Mouse (Mus musculus): ENCODE measurements around the gene Nfkbia. TPM values are rescaled to one million over a fixed set of nuclear protein-coding genes. Genes with fewer than 3 reads are reported as not detected.

Gene Nfkbia
- polyA plus RNA-seq (2015; fragmentation: Nextera tagmentation; extraction: Ambion mirVana) = 55.3 and 60.7 TPM in 2 replicates

DNA sequence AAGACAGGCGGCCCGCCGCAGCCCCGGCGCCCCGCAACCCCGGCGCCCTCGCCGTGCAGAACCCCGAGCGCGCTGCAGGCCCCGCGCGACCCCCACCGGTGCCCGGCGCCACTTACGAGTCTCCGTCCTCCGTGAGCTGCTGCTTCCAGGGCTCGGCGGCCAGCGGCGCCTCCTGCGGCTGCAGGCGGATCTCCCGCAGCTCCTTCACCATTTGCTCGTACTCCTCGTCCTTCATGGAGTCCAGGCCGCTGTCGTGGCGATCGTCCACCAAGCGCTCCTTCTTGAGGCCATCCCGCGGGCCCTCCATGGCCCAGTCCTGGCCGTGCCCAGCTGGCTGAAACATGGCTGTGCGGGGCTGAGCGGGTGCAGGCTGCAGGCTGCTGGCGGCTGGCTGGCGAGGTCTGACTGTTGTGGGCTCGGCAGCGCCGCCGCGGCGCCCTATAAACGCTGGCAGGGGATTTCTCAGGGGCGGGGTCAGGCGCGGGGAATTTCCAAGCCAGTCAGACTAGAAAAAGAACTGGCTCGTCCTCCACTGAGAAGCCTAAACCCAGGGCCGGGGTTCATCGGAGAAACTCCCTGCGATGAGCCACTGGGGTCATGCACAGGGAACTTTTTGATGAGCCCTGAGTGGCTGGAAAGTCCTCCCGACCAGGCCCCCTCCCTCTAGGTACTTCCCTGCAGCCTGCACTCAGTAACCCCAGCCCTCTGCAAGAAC lies at the start of gene Nfkbia:
Nfkbia (minus strand) TSS at position 464 of the 715 bp plus-strand sequence.
- Histone ChIP-seq H3K9ac (peak within 1 kb of the TSS; percentile 96), H3K9me3 (no peaks in the 10 kb centered on the region), H3K4me1 (replicated peaks) (peaks cover 32% of the 10 kb centered on the region), H3K4me3 (peak within 1 kb of the TSS; percentile 85), H3K36me3 (peaks cover 34% of the 10 kb centered on the region), H3K27me3 (no peaks in the 10 kb centered on the region), H3K27ac (peak within 1 kb of the TSS; percentile 99), H3K4me2 (peak within 1 kb of the TSS; percentile 82)
- peak; percentile 92 for ATAC-seq (ENCODE audit: low FRiP score)
- WGBS = under 1% methylated on average over 43 of the region's 58 CpGs

DNA sequence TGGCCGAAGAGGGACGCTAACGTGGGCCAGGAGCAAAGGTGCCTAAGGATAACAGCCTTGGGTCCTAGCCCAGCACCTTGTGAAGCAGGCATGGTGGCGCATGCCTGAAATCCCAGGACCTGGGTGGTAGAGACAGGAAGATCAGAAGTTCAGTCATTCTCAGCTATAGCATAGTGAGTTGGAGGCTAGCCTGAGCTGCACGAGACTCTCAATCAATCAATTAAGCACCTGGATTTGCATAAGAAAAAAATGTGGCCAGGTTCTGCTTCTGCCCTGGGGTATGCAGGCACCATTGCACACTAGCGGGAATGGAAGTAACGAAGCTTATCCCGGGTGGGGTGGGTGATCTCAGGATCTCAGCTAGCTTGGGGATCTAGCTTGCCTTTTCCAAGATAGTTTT lies 46.7 kb upstream of the Nfkbia start:
- Histone ChIP-seq H3K4me1 (replicated peaks) (peaks cover 13% of the 10 kb centered on the region), H3K27ac (no peak overlapping the region), H3K9ac (no peak overlapping the region), H3K4me3 (no peak overlapping the region), H3K36me3 (no peaks in the 10 kb centered on the region), H3K4me2 (no peak overlapping the region), H3K9me3 (no peaks in the 10 kb centered on the region), H3K27me3 (peaks cover 16% of the 10 kb centered on the region; the same call in 1 of the 2 replicates)
- no peak for ATAC-seq (ENCODE audit: low FRiP score)
- 53% methylated on average over 8 of the region's 8 CpGs for WGBS

DNA sequence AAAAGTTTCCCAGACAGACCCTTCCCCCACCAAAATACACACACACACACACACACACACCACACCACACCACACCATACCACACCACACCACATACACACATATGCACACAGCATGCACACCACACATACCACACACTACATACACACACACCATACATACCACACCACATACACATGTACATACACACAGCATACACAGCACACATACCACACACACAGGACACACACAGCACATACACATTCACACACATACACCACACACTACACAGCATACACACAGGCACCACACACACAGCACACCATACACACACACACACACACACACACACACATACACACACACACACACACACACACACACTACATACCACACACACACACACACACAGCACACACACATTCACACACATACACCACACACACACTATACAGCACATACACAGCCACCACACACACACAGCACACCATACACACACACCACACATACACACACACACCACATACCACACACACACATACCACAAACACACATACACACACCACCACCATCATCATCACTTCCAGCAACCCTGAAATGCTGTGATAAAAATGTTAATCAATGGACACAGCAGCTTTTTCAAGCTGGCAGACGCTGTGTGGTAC lies 46.0 kb upstream of the Nfkbia start:
- H3K9ac ChIP-seq = no peak overlapping the region
- H3K27me3 ChIP-seq = peaks cover 23% of the 10 kb centered on the region
- H3K36me3 ChIP-seq = no peaks in the 10 kb centered on the region
- H3K4me2 ChIP-seq = no peak overlapping the region
- H3K27ac ChIP-seq = no peak overlapping the region
- WGBS = 94% methylated on average over 1 of the region's 1 CpGs
- no peak overlapping the region for H3K4me3 ChIP-seq
- H3K4me1 ChIP-seq (replicated peaks) = peaks cover 13% of the 10 kb centered on the region
- ATAC-seq (ENCODE audit: low FRiP score) = peak; percentile 79
- no peaks in the 10 kb centered on the region for H3K9me3 ChIP-seq

DNA sequence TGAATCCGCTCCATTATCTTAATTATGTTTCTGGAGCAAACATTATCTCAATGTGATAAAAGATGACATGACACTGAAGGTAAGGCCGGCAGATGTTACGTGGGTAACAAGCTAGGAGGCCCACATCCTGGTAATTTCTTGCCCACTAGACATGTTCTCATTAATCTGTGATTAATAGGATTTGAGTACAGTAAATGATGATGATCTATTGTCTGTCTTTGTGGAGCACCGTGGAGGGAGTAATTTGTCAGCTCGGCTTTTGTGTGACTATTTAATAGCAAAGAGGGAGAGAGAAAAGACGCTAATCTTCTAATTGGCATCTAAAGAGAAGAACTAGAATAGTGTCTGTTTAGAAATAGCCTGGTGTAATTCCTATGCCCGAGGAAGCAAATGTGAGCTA lies 45.3 kb upstream of the Nfkbia start:
- no peak overlapping the region for H3K4me3 ChIP-seq
- H3K27me3 ChIP-seq = peaks cover 27% of the 10 kb centered on the region
- no peak; the same call in 1 of the 2 replicates for ATAC-seq (ENCODE audit: low FRiP score)
- H3K9ac ChIP-seq = no peak overlapping the region
- H3K36me3 ChIP-seq = no peaks in the 10 kb centered on the region
- 30% methylated on average over 7 of the region's 7 CpGs for WGBS
- no peaks in the 10 kb centered on the region for H3K9me3 ChIP-seq
- no peak overlapping the region for H3K4me2 ChIP-seq
- peaks cover 13% of the 10 kb centered on the region for H3K4me1 ChIP-seq (replicated peaks)
- no peak overlapping the region for H3K27ac ChIP-seq

DNA sequence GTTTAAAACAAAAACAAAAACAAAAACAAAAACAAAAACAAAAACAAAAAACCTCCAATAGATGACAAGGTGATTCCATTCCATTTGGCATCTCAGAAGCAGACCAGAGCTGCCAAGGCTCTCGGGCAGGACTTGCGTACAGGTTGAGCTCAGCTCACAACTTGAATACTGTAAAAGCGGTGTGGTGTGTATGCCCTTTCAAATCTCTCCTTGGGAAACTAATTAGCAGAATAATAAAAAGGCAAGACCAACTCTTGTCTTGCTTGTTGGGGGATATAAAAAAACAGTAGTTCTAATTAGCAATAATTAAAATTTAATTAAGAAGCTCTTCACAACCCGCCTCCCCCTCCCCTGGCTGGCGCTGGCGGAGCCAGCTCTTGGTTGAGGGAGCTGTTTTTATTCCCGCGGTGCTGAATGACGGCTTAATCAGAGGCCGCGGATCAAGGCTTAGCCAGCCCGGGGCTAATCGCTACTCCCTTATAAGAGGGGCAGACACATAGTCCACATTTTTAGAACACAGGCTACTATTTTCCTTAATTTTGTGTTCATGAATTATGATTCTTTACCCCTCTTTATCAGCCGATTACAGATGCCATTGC lies 44.2 kb upstream of the Nfkbia start:
- Histone ChIP-seq H3K4me2 (peak overlapping the region; percentile 25), H3K27me3 (peaks cover 29% of the 10 kb centered on the region), H3K36me3 (no peaks in the 10 kb centered on the region), H3K9me3 (no peaks in the 10 kb centered on the region), H3K9ac (no peak overlapping the region), H3K4me3 (no peak overlapping the region), H3K27ac (no peak overlapping the region), H3K4me1 (replicated peaks) (peaks cover 13% of the 10 kb centered on the region)
- WGBS = 7% methylated on average over 14 of the region's 14 CpGs
- ATAC-seq (ENCODE audit: low FRiP score) = peak; percentile 67; the same call in 1 of the 2 replicates

DNA sequence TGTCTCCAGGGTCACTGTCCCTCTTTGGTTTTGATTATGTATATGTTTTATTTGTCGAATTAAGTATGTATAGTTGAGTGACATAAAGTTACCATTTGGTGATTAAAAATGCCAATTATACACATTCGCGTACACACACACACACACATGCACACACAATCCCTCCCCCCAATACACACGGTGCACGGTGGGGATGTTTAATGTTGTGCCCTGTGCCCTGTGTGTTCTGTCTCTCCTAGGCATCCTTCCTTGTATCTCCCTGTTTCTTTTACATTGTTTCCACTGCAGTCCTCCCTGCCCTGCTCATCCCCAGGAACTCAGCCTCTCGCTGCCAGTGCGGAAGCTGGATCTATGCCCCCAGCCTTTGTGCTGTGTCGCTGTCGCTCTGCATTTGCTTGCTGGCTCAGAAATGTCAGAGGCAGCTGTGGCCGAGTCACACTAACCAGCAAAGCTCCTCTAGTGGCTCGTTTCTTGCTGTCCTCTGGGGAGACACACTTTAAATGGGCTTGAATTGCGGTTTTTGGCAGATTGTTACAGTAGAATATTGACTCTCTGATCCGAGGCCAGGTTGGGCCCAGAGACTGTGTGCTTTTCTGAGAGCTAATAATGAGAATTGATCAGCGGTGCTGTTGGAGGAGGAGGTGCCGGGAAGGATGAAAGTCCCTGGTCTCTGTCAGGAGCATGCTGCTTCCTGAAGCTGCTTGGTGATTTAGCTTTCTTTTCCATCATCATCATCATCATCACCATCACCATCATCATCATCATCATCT lies 34.7 kb upstream of the Nfkbia start:
- 53% methylated on average over 15 of the region's 15 CpGs for WGBS

DNA sequence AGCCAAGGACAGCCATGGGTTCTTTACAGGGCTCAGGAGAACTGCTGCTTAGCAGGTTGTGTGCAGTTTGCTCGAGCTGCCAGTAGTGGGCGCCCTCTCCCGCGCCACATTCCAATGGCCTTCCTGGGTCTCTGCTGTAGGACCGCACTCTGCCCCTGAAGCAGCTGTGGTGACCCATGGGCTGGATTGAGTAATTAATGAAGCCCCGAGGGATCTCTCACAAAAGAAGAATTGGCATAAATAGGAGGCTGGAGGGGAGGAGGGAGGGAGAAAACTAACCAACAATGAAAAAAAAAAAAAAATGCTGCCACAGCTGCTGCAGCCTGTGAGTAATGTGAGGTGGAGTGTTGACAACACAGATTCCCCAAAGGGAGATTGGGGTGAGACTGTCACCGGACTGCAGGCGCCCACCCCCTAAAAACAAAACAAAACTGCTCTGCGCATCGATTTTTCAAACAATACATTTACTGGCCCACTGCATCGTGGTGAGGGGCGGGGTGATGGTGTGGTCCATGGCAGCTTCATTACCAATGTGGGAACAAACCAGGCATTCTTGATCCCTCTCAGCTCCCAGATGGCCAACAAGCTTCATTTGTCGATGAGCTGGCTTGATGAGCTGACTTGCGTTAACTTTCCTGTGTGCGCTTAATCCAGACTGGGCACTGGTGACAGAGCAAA lies 25.8 kb upstream of the Nfkbia start:
- H3K27ac ChIP-seq = no peak overlapping the region
- H3K36me3 ChIP-seq = no peaks in the 10 kb centered on the region
- no peaks in the 10 kb centered on the region for H3K27me3 ChIP-seq
- H3K4me1 ChIP-seq (replicated peaks) = 0 out of 2 replicates have a peak, but pooled peaks cover 6% of the 10 kb centered on the region
- 32% methylated on average over 15 of the region's 15 CpGs for WGBS
- H3K4me2 ChIP-seq = peak overlapping the region; percentile 39
- ATAC-seq (ENCODE audit: low FRiP score) = peak; percentile 63
- no peaks in the 10 kb centered on the region for H3K9me3 ChIP-seq
- H3K9ac ChIP-seq = no peak overlapping the region
- H3K4me3 ChIP-seq = no peak overlapping the region

More for the DNA sequence above, 34.7 kb upstream of the Nfkbia start:
- H3K9me3 ChIP-seq = no peaks in the 10 kb centered on the region
- no peaks in the 10 kb centered on the region for H3K36me3 ChIP-seq
- no peaks in the 10 kb centered on the region for H3K27me3 ChIP-seq
- peak; percentile 67 for ATAC-seq (ENCODE audit: low FRiP score)
- H3K4me3 ChIP-seq = no peak overlapping the region
- 0 out of 2 replicates have a peak overlapping the region, but pooled peaks have one; percentile 26 for H3K9ac ChIP-seq
- peak overlapping the region; percentile 6; the same call in 1 of the 2 replicates for H3K4me2 ChIP-seq
- peak overlapping the region; percentile 45 for H3K27ac ChIP-seq
- peaks cover 9% of the 10 kb centered on the region; the same call in 1 of the 2 replicates for H3K4me1 ChIP-seq (replicated peaks)

DNA sequence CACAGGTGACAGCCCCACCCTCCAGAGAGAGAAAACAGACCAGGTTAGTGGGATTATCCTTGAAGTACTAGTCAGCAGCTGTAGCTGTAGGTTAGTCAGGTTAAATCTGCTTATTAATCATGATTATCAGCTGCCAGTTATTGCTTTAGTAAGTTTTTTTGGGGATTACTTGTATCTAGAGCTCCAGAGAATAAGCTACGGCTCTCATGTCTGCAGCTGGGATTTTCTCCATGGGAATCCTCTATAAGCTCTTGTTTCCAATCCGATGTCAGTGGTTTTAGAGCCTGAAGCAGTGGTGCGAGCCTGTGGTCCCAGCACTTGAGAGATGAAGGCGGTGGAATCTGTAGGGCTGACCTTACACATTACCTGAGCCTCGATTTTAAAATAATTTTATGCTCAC lies 16.4 kb upstream of the Nfkbia start:
- H3K4me2 ChIP-seq = no peak overlapping the region
- 0 out of 2 replicates have a peak, but pooled peaks cover 3% of the 10 kb centered on the region for H3K4me1 ChIP-seq (replicated peaks)
- H3K9me3 ChIP-seq = no peaks in the 10 kb centered on the region
- WGBS = 90% methylated on average over 5 of the region's 5 CpGs
- ATAC-seq (ENCODE audit: low FRiP score) = no peak
- H3K27me3 ChIP-seq = no peaks in the 10 kb centered on the region
- no peak overlapping the region for H3K27ac ChIP-seq
- H3K36me3 ChIP-seq = no peaks in the 10 kb centered on the region
- H3K9ac ChIP-seq = no peak overlapping the region
- no peak overlapping the region for H3K4me3 ChIP-seq

DNA sequence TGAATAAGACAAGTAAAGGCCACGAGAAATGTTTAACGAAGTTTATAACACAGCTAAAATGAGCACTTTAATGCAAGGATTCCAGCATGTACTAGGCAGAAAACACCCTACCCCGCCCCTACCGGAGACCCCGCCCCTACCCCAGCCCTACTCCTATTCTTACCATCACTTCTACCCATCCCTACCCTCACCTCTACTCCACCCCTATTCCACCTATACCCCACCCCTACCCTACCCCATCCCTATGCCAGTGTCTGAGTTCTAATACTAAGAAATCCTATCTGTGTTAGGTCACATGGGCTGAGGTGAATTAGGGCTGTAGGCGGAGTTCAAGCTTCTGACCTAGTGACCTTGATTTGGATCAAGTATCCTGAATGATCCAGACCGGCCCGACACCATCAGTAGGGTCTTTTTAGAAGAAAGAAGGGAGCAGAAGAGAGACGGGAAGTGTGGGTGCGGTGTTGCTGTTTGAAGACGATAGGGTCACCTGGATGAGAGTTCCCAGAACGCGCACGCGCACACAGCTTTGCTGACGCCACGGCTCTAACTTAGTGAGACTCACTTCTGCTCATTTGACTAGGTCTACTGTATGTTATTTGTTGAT lies 15.0 kb upstream of the Nfkbia start:
- no peaks in the 10 kb centered on the region for H3K36me3 ChIP-seq
- no peak overlapping the region for H3K27ac ChIP-seq
- H3K4me3 ChIP-seq = no peak overlapping the region
- H3K9ac ChIP-seq = no peak overlapping the region
- 0 out of 2 replicates have a peak, but pooled peaks cover 3% of the 10 kb centered on the region for H3K4me1 ChIP-seq (replicated peaks)
- ATAC-seq (ENCODE audit: low FRiP score) = no peak
- 88% methylated on average over 17 of the region's 17 CpGs for WGBS
- no peak overlapping the region for H3K4me2 ChIP-seq
- no peaks in the 10 kb centered on the region for H3K9me3 ChIP-seq
- H3K27me3 ChIP-seq = no peaks in the 10 kb centered on the region

DNA sequence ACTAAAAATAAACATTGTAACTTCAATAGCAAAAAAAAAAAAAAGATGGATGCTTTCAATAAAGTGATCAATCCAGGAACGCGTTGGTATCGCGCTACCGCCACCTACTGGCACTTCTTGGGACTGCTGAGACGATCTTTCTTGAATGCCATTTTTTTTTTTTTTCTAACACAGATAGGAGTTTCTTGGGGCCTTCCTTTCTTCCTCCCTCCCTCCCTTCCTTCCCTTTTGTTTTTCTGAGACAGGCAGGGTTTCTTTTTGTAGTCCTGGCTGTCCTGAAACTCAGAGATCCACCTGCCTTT lies 13.5 kb upstream of the Nfkbia start:
- H3K9me3 ChIP-seq = no peaks in the 10 kb centered on the region
- 0 out of 2 replicates have a peak, but pooled peaks cover 3% of the 10 kb centered on the region for H3K4me1 ChIP-seq (replicated peaks)
- H3K9ac ChIP-seq = no peak overlapping the region
- ATAC-seq (ENCODE audit: low FRiP score) = no peak; the same call in 1 of the 2 replicates
- H3K27me3 ChIP-seq = no peaks in the 10 kb centered on the region
- no peak overlapping the region for H3K27ac ChIP-seq
- H3K4me2 ChIP-seq = no peak overlapping the region
- H3K4me3 ChIP-seq = no peak overlapping the region
- H3K36me3 ChIP-seq = no peaks in the 10 kb centered on the region
- WGBS = 0% methylated on average over 6 of the region's 6 CpGs

DNA sequence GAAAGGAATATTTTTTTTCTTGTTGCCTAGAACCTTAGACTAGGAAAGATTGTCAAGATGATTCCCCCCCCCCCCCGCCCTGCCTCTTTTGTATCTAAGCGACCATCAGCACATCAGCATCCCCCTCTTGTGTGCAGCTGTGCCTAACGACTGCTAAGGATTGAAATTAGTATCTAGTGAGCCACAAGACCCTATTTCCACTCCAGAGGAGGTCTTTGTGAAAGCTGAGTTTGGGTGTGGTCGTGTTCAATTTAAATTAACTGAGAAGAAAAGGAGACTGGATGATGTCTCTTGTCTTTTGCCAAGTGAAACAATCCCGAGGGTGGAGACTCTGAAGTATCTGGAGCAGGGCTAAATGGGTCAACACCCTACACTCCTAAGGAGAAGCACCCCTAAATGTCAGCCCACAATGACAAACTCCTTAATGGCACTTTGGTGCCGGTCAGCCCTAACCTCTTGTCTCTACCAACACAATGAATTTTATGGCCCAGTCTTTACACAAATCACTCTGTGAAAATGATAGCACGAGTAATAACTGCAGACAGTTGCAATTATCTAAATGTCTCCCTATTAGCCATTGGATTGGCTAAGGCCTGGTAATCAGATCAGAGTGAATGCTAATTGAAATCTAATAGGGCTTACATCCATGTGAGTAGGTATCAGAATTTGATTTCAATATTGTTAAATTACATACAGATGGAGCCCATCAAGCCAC lies 13.0 kb upstream of the Nfkbia start:
- Histone ChIP-seq H3K4me1 (replicated peaks) (0 out of 2 replicates have a peak, but pooled peaks cover 3% of the 10 kb centered on the region), H3K9ac (no peak overlapping the region), H3K9me3 (no peaks in the 10 kb centered on the region), H3K4me3 (no peak overlapping the region), H3K27ac (no peak overlapping the region), H3K27me3 (no peaks in the 10 kb centered on the region), H3K4me2 (no peak overlapping the region), H3K36me3 (no peaks in the 10 kb centered on the region)
- peak; percentile 63 for ATAC-seq (ENCODE audit: low FRiP score)
- 45% methylated on average over 7 of the region's 7 CpGs for WGBS
